Mouse (Mus musculus): Measurements from ENCODE around the gene Prm2. TPM values are rescaled to one million over a fixed set of nuclear protein-coding genes. Genes with fewer than 3 reads are reported as not detected.

Prm2 gene
- polyA plus RNA-seq, 1 experiment from 2014 or later: not detected

GRCm38 (mm10) chr16:10764323-10764722 lies 31.6 kb downstream of the Prm2 start:
- no peaks in the 10 kb centered on the region for H3K27me3 ChIP-seq (ENCODE audit: insufficient read depth, low read length)
- H3K4me1 ChIP-seq (ENCODE audit: insufficient read depth): peaks cover 9% of the 10 kb centered on the region; the same call in 1 of the 2 replicates
- ATAC-seq (ENCODE audit: insufficient read depth) (peak; percentile 49; the same call in 1 of the 2 replicates), DNase-seq (peak; percentile 85)
- no peaks in the 10 kb centered on the region for H3K36me3 ChIP-seq (ENCODE audit: insufficient read depth)
- no peak for TF ChIP-seq CTCF (IDR thresholded peaks at IDR 0.05; ENCODE audit: low read depth)
- 5% methylated on average over 2 of the region's 2 CpGs for WGBS
- H3K9ac ChIP-seq: no peak overlapping the region
- H3K4me3 ChIP-seq (ENCODE audit: low read depth, low read length): no peak overlapping the region
- H3K4me2 ChIP-seq: no peak overlapping the region
- H3K9me3 ChIP-seq (ENCODE audit: low read depth, low read length): no peaks in the 10 kb centered on the region
- no peak overlapping the region for H3K27ac ChIP-seq (ENCODE audit: low read depth)

- 51% methylated on average over 6 of the region's 6 CpGs for WGBS
- no peak for ATAC-seq (ENCODE audit: insufficient read depth)
- H3K9ac ChIP-seq: no peak overlapping the region
- DNase-seq: no peak
- H3K4me3 ChIP-seq (ENCODE audit: low read depth, low read length): no peak overlapping the region
- no peaks in the 10 kb centered on the region for H3K27me3 ChIP-seq (ENCODE audit: insufficient read depth, low read length)
- H3K36me3 ChIP-seq (ENCODE audit: insufficient read depth): no peaks in the 10 kb centered on the region
- H3K4me1 ChIP-seq (ENCODE audit: insufficient read depth): peaks cover 9% of the 10 kb centered on the region; the same call in 1 of the 2 replicates
- H3K27ac ChIP-seq (ENCODE audit: low read depth): no peak overlapping the region
- TF ChIP-seq CTCF (IDR thresholded peaks at IDR 0.05; ENCODE audit: low read depth): no peak
- no peaks in the 10 kb centered on the region for H3K9me3 ChIP-seq (ENCODE audit: low read depth, low read length)
- H3K4me2 ChIP-seq: no peak overlapping the region
Measured at GRCm38 (mm10) chr16:10763540-10764264, 32.2 kb downstream of the Prm2 start.

- Histone ChIP-seq H3K4me2 (no peak overlapping the region), H3K4me3 (ENCODE audit: low read depth, low read length) (no peak overlapping the region)
- 57% methylated on average over 5 of the region's 5 CpGs for WGBS
Measured at GRCm38 (mm10) chr16:10762569-10763180, 33.3 kb downstream of the Prm2 start.

GRCm38 (mm10) chr16:10761182-10761581 lies 34.8 kb downstream of the Prm2 start:
- Histone ChIP-seq H3K27me3 (ENCODE audit: insufficient read depth, low read length) (no peaks in the 10 kb centered on the region), H3K36me3 (ENCODE audit: insufficient read depth) (no peaks in the 10 kb centered on the region), H3K9me3 (ENCODE audit: low read depth, low read length) (no peaks in the 10 kb centered on the region), H3K27ac (ENCODE audit: low read depth) (no peak overlapping the region), H3K4me3 (ENCODE audit: low read depth, low read length) (no peak overlapping the region), H3K4me2 (no peak overlapping the region), H3K9ac (no peak overlapping the region), H3K4me1 (ENCODE audit: insufficient read depth) (peaks cover 9% of the 10 kb centered on the region; the same call in 1 of the 2 replicates)
- WGBS: 69% methylated on average over 8 of the region's 8 CpGs
- no peak for TF ChIP-seq CTCF (IDR thresholded peaks at IDR 0.05; ENCODE audit: low read depth)
- DNase-seq: no peak
- ATAC-seq (ENCODE audit: insufficient read depth): no peak

More at GRCm38 (mm10) chr16:10762569-10763180, 33.3 kb downstream of the Prm2 start:
- TF ChIP-seq CTCF (IDR thresholded peaks at IDR 0.05; ENCODE audit: low read depth): no peak
- Histone ChIP-seq H3K4me1 (ENCODE audit: insufficient read depth) (peaks cover 9% of the 10 kb centered on the region; the same call in 1 of the 2 replicates), H3K36me3 (ENCODE audit: insufficient read depth) (no peaks in the 10 kb centered on the region), H3K9me3 (ENCODE audit: low read depth, low read length) (no peaks in the 10 kb centered on the region), H3K9ac (no peak overlapping the region), H3K27me3 (ENCODE audit: insufficient read depth, low read length) (no peaks in the 10 kb centered on the region), H3K27ac (ENCODE audit: low read depth) (no peak overlapping the region)
- ATAC-seq (ENCODE audit: insufficient read depth): no peak; the same call in 1 of the 2 replicates
- no peak for DNase-seq

GRCm38 (mm10) chr16:10756168-10756567 lies 39.8 kb downstream of the Prm2 start:
- TF ChIP-seq CTCF (IDR thresholded peaks at IDR 0.05; ENCODE audit: low read depth): no peak
- Histone ChIP-seq H3K27ac (ENCODE audit: low read depth) (no peak overlapping the region), H3K9me3 (ENCODE audit: low read depth, low read length) (no peaks in the 10 kb centered on the region), H3K9ac (no peak overlapping the region), H3K4me2 (no peak overlapping the region), H3K4me1 (ENCODE audit: insufficient read depth) (no peaks in the 10 kb centered on the region), H3K27me3 (ENCODE audit: insufficient read depth, low read length) (no peaks in the 10 kb centered on the region), H3K36me3 (ENCODE audit: insufficient read depth) (no peaks in the 10 kb centered on the region), H3K4me3 (ENCODE audit: low read depth, low read length) (no peak overlapping the region)
- 69% methylated on average over 5 of the region's 6 CpGs for WGBS
- no peak for DNase-seq
- no peak for ATAC-seq (ENCODE audit: insufficient read depth)

GRCm38 (mm10) chr16:10754521-10755296 lies 41.2 kb downstream of the Prm2 start:
- H3K27ac ChIP-seq (ENCODE audit: low read depth): no peak overlapping the region
- ATAC-seq (ENCODE audit: insufficient read depth) (no peak), DNase-seq (no peak)
- no peaks in the 10 kb centered on the region for H3K36me3 ChIP-seq (ENCODE audit: insufficient read depth)
- 84% methylated on average over 3 of the region's 3 CpGs for WGBS
- no peaks in the 10 kb centered on the region for H3K27me3 ChIP-seq (ENCODE audit: insufficient read depth, low read length)
- H3K4me1 ChIP-seq (ENCODE audit: insufficient read depth): peaks cover 4% of the 10 kb centered on the region; the same call in 1 of the 2 replicates
- no peak overlapping the region for H3K4me3 ChIP-seq (ENCODE audit: low read depth, low read length)
- no peak overlapping the region for H3K4me2 ChIP-seq
- no peak overlapping the region for H3K9ac ChIP-seq
- TF ChIP-seq CTCF (IDR thresholded peaks at IDR 0.05; ENCODE audit: low read depth): no peak
- H3K9me3 ChIP-seq (ENCODE audit: low read depth, low read length): no peaks in the 10 kb centered on the region
